Mouse (Mus musculus) c-Kit-positive CD71-negative TER-119-negative erythroid progenitor cells, embryonic 14.5 days (primary cell): ENCODE measurements around the gene Mllt3.

Source experiments
- DNase-seq: peaks from one replicate; pipeline ENCODE4 v3.0.0-alpha.2; 2013; ENCODE audit warnings: low read depth

The Mllt3 gene

DNA sequence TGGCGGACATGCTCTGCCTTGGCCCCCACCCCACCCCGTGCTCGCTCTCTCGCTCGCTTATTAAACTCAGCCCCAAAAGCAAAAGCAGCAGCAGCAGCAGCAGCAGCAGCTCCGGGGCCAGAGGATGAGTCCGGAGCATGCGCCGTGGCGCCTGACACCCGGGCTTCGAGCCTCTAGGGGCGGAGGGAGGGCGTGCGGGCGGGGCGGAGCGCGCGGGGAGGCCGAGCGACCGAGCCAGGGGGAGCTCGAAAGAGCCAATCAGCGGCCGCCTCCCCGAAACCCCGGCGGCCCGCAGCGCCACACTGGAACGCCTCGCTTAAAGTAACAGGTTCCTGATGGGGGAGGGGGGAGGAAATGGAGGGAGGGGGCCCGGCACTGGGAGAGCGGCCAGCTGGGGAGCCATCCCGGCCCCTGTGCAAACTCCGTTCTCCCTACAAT is at the start of gene Mllt3:
TSS of gene Mllt3 (minus strand) at position 149 of the 438 bp plus-strand sequence.
- peak; percentile 87 for DNase-seq

DNA sequence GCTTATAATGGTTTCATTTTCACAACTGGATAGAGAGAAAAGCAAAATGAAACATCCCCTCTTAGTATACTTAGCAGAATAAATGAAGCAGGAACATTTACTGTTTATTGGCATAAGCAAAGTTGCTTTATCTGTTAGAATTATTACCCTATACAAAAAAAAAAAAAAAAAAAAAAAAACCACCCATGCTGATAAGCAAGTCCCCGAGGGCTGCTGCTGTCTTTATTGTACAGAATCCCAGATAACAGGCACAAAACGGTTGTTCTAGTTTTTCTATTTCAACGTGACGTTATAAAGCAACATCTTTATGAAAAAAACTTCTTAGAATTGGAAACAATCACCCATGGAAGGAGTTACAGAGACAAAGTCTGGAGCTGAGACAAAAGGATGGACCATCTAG is 49.2 kb upstream of the Mllt3 start:
- no peak for DNase-seq

DNA sequence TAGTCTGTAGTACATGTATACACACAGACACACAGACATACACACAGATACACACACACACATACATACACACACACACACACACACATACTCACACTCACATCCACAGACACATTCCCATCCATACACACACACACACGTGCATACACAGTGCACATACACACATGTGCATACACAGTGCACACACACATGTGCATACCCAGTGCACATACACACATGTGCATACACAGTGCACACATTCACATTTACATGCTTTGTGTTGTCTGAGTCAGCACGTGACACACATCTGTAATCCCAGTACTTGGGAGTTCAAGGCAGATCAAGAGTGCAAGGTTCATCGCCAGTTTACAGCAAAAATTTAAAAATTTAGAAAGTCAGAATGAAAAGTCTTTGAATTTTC is 48.7 kb upstream of the Mllt3 start:
- DNase-seq, result no peak

DNA sequence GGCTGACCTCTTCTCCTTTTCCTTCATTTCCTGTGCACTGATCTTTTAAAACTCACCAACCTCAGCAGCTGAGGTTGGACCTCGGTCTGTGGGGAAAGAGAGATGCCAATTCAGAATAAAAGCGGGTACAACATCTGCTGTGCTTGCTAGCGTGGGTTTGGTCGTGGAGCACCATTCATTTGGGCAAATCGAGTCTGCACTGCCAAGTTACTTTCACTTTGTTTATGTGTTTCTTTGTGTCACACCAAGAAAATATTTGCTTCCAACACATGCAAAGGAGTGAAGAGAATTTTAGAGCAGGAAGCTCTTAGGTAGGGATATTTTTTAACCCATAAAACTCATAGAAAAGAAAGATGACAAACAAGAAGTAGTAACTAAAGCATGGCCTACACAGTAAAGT is 48.3 kb upstream of the Mllt3 start:
- no peak for DNase-seq

DNA sequence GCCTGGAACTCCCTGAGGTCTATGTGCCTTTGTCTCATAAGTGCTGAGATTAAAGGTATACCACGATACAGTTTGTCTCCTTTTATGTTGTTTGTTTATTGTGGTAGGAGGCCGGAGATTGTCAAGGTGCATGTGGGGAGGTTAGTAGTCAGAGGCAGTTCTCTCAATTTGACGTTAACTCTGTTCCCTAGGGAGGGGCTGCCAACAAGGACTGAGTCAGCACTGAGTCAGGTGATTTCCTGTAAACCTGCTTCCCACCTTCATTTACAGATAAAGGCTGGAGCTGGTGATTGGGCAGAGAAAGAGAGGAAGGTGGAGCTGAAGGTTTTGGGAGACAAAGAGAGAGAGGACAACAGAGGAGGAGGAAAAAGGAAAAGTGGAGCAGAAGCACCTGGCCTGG is 45.8 kb upstream of the Mllt3 start:
- no peak for DNase-seq

DNA sequence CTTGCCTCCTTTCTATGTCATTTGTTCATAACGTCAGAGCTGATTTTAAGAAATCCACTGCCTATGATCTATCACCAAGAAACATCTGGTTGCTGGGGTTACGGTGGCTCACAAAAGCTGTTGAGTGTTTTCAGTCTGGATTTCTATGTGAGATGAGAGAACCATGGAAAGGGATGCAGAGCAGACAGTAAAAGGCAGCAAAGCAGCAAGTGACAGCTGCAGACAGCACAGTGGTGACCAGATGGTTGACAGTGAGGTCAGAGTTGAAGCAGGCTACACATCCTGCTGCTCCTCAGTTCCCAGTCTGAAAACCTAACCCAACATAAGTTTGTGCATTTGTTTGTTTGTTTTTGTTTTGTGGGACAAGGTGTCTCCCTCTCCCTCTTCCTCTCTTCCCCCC is 42.2 kb upstream of the Mllt3 start:
- no peak for DNase-seq

DNA sequence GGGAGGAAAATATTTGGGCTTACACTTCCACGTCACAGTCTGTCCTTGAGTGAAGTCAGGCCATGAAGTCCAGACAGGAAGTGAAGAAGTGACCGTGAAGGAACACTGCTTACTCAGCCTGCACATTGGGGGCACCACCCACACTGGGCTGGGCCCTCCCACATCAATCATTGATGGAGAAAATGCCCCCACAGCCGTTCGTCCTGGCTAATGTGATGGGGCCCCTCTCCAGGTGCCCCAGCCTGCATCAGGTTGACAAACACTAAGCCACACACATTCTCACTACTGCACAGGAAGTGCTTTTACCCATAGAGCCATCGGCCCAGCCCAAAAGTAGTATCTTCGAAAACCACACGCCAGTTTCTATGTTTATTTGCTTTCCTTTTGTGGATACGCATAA is 13.1 kb upstream of the Mllt3 start:
- no peak for DNase-seq

DNA sequence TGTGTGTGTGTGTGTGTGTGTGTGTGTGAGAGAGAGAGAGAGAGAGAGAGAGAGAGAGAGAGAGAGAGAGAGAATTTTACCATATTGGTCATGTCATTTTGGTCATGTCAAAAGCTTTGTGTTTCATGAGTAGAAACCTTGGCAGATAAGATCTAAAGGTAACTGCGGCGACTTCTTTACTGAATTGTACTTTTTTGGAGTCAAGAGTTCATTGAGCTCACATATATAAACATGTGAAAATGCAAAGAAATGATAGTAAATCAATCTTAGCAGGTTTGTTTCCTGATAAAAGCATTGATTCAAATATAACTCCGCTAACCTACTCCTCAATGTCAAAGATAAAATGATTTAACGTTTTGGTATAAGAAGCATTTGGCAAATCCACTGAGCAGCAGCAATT is 12.0 kb upstream of the Mllt3 start:
- DNase-seq, result no peak

DNA sequence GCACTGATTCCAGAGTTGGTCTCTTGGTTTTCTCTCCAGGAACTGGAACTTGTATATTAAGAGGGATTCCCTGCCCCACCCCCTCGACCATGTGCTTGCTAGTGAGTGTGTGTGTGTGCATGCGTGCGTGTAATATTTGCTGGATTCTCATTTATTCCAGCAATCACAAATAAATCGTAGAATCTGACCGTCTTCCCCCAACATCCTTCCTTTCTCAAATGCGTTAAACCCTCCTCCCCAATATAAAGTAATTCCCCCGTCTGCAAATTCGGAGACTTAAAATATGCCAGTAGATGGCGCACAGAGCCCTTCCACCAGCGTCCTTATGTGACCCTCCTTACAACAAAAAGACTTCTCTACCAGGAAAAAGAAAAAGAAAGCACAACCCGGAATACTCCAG is 2.2 kb upstream of the Mllt3 start:
- DNase-seq, result no peak

DNA sequence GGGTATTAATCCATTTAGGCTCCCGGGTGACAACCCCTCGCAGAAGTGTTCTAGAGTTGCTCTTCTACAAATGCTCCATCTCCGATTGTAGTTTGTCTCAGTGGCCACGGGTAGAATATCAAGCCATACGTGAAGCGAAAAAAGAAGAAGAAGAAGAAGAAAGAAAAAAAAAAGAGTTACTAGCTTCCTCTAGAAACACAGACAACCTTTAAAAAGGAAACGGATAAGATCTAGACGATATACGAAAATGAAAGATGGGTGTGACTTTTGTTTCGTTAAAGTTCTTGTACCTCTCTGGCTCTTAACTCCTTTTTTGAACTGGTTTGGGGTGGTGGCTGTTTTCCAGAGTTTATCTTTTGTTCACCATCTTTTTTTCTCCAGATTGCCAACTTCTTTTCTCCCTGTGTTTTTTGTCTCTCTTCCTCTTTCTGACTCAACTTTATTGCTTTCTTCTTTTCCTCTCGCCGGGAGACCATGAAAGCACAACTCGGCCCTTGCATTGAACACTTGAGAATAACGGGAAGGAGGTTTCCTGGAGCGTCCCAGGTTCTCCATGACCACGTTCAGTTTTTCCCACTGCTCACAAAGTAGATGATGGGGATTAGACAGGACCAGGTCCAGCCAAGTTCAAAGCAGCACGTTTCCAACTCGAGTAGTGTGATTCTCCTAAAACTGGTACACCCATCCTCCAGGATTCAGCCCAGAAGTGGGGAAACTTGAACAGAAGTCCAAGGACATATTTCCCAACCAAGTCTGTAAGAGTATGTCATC is 1.4 kb upstream of the Mllt3 start:
- no peak for DNase-seq

DNA sequence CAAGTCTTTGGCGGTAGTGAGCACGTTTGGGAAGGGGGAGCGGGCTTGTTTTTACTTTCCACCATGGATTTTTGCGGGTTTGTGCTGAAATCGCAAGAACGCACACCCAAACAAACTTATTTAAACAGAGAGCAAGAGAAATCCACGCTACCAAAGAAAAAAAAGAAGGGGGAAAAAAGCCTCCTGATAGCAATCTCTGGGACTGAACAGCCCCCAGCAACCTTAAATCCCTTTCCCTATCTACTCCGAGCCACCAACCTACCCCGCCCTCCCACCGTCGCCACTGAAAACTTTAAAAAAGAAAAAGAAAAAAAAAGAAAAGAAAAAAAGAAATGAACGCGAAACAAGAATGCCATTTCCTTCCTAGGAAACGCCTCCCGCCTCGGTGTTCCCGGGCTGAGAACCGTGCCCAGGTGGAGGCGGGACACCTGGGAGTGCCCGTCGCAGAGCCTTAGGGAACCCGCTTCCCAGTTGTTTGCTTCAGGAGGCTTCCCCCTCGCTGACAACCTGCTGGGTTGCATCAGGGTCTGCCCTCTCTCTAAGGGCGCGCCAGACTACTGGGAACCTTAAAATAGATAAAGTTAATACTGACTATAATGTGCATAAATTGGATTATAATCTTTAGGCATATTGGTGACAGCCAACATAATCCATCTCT is 694 bp upstream of the Mllt3 start:
- no peak for DNase-seq

DNA sequence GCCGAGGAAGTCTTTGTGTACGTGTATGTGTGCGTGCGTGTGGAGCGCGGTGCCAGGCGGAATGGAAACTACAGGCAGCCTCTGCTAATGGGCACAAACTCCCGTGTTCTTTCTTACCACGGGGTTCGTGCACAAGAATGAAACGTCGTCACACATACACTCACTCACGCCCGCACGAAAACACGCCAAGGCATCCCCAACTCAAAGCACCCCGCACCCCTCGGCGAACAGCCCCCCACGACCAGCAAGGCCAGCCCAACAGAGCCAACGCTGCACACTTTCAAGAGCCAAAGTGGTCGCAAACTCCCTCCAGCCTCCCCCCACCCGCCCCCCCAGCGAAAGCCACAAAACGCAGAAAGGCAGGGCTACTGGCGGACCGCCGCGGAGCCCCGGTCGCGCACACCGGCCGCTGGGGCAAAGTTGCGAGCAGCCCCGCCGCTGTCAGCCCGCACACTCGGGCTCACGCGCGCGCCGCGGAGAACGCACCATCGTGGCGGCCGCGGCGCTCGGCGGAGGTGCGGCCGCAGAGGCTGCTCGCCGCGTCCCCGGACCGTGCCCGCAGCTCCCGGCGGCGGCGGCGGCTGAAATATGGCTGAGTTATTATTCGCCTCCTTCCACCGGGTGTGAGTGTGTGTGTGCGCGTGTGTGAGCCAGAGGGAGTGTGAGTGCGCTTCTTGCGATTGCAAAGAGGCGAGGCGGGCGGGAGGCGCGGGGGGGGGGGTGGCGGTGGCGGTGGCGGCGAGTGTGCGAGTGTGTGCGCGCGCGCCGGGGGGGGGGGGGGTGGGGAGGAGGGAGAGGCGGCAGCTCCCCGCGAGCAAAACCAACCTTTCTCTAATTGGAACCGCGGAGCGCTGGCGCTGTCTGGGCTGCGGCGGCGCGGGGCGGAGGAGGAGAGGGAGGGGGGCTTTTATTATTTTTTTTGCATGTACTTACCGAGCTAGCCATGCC is 739 bp downstream of the Mllt3 start:
- DNase-seq, result no peak

DNA sequence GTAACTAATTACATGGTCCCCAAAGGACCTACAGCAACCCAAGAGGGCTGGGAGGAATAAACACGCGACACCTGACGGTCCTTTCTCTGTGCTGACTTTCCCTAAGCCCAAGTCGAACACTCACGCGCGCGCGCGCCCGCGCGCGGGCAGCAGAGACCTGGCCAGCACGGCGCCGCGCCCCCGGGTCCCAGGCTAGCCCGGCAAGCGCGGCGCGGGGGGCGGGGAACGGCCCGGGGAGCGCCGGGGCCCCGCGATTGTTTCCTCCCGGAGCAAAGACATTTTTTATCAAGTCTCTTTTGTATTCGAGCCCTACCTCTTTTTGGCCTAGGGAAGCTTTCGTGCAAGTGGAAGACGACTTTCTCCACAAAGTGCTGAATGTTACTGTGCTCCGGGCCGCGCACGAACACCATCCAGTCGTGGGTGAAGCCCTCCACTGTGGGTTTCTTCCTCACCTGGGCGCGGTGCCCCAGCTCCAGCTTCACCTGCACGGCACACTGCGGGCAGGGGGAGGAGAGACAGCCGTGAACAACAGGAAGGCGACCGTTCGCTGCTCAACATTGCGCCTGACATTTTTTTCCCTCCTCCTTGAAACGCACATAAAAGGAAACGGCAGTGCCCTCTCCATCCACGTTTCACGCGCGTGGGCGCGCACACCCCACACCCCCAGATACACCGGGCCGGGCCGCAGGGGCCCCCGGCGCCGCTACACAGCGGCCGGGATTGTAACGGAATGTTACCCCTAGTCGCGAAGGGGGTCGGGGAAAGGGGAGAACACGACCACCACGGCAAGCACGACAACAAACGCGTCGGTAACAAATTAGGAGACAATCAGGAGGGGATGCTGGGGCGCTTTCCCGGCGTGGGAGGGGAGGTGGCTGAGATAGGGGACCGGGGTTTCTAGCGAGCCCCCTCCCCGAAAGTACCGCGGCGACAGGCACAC is 1.7 kb downstream of the Mllt3 start:
- no peak for DNase-seq

DNA sequence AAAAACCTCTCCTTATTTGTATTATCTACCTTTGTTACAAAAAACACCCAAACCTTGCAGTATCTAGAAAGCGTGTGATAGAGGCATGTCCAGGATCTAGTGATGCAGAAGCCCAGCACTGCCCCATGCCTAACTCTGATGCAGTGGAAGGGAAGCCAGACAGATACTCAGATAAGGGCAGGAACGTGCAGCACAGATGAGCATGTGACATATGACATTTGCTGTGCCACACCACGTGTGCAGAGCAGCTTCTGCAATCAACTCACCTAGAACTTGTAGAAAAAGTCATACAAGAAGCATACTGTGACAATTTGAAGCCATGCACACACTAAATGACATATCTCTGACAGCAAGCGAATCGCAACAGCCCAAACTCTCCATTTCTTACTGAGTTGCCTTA is 9.6 kb downstream of the Mllt3 start:
- DNase-seq, result no peak

DNA sequence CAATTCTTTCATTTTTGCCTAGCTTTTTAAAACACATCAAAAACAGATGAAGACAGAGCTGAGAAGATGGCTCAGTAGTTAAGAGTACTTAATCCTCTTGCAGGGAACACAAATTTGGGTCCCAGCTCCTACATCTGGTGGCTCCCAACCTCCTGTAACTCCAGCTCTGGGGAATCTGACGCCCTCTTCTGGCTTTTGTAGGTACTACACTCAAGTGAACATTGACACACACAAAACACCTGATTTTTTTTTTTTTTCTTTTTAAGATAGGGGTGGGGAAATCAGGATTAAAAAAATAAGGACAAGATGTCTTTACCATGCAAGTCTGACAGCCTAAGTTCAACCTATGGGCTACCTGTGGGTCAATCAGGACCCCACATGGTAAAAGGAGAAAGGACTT is 10.5 kb downstream of the Mllt3 start:
- no peak for DNase-seq

DNA sequence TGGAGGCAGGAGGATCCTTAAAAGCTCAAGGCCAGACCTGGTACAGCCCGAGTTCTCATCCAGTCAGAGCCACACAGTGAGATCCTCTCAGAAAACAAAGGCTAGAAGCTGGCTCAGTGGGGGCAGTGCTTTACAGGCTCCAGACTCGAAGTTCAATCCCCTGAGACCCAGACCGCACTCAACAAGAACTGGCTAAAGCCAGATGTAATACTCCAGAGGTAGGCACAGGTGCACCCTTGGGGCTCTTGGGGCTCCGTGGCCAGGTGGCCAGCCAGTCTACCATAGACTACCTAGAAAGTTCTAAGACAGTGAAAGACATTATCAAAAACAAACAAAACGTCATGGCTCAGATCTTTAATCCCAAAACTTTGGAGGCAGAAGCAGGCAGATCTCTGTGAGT is 12.7 kb downstream of the Mllt3 start:
- DNase-seq, result no peak

DNA sequence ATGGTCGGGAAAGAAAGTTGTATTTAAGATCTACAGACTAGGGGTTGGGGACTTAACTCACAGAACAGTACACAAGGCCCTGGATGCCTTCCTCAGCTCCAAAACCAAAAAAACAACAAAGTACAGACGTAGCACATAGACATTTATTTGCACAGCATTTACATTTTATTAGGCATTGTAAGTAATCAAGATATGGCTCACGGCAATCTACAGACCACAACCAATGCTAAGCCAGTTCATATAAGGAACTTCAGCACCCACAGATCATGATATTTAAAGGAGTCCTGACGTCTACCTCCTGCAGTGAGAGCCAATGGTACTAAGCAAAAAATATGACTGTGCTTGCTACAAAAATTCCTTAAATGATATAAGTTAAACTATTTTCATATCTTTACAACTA is 13.5 kb downstream of the Mllt3 start:
- no peak for DNase-seq

DNA sequence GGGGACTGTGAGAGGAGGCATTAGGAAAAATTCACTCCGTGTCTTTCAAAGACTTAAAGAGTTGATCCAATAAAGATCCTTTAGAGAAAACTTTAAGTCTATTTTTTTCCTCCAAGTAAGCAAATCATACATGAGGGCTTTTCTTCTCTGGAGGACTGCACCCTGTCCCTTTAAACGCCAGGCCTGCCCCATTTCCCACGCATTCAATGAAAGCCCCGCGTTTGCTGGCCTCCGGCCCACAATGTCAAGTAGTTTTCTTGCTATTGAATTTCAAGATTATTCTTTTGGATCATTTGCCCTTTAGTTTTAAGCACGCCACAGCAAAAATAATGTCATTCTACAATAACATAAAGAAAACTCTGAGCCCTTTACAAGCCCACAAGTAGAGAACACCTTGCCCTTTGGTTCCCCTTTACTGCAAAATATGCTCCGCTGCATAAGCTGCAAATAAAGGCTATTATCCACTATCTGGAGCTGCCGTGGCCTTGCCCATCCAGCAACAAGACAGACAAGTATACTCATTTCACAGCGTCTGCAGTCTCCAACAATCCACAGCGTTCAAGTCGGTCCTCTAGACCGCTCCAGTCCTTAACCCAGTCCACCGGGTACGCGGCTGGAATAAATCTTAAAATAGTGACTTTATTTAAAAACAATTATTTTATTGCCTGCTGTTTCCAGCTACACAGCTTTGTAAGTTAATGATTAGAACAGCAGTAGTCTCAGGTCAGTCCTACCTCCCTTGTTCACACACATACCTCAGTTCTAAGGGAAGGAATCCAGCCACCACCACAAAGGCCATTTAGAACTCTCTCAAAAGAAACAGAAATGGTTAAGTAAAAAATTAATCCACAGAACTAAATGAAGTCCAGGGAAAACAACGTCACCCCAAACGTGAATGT is 15.5 kb downstream of the Mllt3 start:
- no peak for DNase-seq

DNA sequence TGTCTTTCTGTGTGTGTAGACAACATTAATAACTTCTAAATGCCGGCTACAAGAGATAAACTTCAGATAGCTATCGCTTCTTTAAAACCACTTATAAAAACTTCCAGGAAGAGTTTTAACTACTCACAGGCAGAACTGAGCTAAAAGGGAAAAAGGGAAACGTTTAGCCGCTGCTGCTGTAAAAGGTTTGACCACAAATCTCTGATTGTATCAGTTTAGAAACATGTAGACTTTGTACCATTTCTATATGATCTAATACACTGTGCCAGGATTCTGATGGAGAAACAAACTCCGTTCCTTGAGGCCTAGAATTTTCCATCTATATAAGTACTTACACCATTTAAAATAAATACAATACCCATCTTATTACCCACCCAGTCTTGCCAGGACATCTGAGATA is 17.4 kb downstream of the Mllt3 start:
- no peak for DNase-seq

DNA sequence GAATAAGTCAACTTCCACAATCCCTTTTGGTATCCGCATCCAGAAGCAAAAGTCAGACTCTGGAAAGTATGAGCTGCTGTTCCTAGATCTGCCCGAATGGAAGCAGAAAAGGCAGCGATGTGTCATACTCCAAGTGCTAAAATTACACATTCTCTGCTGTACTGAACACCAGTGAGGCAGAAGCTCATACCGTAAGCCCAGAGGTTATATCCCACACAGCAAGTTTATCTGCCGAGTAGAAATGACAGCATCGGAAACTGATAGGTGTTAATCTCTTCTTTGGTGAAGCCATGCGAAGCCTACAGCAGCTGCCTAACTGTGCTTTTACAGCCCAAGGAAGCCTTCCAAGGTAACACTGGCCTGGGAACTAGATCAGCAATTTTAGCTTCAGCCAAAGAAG is 17.9 kb downstream of the Mllt3 start:
- DNase-seq, result no peak

DNA sequence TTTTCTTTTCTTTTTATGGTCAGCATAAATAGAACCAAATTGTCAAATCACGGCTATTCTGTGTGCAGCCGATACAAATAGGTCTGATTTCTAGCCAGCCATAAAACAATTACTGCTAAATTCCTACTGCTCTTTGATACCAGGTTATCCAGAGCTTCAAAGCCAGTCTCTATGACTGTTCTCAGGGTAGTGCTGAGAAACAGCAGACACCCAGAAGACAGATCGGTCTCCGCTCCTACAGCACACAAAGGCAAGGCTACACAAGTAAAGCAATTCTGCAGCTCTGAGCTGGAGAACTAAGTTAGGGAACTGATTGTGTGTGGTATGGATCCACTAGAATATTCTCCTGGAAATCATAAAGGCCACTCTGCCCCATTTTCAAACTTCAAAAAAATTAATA is 20.4 kb downstream of the Mllt3 start:
- no peak for DNase-seq
